Mouse (Mus musculus) lung, embryonic 14.5 days (tissue): ENCODE measurements at regions not wholly inside any gene's neighbourhood (a gene's known extent, or its start where the extent isn't known, plus 50 kb on each side); places are given as distances from the start of the nearest gene placed in this dataset.

Experiments
- ATAC-seq: fragments of 200-750 bp; cut with Nextera tagmentation; 2 replicates; pipeline ENCODE4 v1.8.0; 2017; ENCODE audit warnings: mild to moderate bottlenecking, moderate TSS enrichment, moderate library complexity; ENCODE audit not compliant: insufficient read depth
- DNase-seq: peaks from one replicate; pipeline ENCODE4 v3.0.0-alpha.2; 2015
- H3K27ac ChIP-seq: fragments of 300-500 bp; sonication (generic); 2 replicates; pipeline ENCODE4 v1.5.1; 2014; ENCODE audit warnings: low read depth, mild to moderate bottlenecking, moderate library complexity
- H3K27me3 ChIP-seq: fragments of 300-500 bp; sonication (generic); 2 replicates; pipeline ENCODE4 v1.6.1; 2014; ENCODE audit warnings: low read length, control low read depth; ENCODE audit not compliant: insufficient read depth
- H3K36me3 ChIP-seq: fragments of 300-500 bp; sonication (generic); 2 replicates; pipeline ENCODE4 v1.6.1; 2014; ENCODE audit warnings: control low read depth; ENCODE audit not compliant: insufficient read depth
- H3K4me1 ChIP-seq: fragments of 300-500 bp; sonication (generic); 2 replicates; pipeline ENCODE4 v1.6.1; 2014; ENCODE audit warnings: antibody characterized with exemption, control low read depth; ENCODE audit not compliant: insufficient read depth
- H3K4me2 ChIP-seq: fragments of 300-500 bp; sonication (generic); 2 replicates; pipeline ENCODE4 v1.6.1; 2014; ENCODE audit warnings: mild to moderate bottlenecking
- H3K4me3 ChIP-seq: fragments of 300-500 bp; sonication (generic); 2 replicates; pipeline ENCODE4 v1.5.1; 2014; ENCODE audit warnings: low read depth, low read length
- H3K9ac ChIP-seq: fragments of 300-500 bp; sonication (generic); 2 replicates; pipeline ENCODE4 v1.6.1; 2014
- H3K9me3 ChIP-seq: fragments of 300-500 bp; sonication (generic); 2 replicates; pipeline ENCODE4 v1.6.1; 2016; ENCODE audit warnings: low read depth, low read length, control low read depth
- CTCF ChIP-seq: IDR thresholded peaks from 2 replicates; pipeline ENCODE4 v1.5.1; 2016; ENCODE audit warnings: antibody characterized with exemption, low read depth
- WGBS: fragments of 180-500 bp; shearing (Covaris S2); extraction: QIAGEN DNeasy Blood & Tissue Kit; methylation state at CpG from one replicate; pipeline ENCODE4 v1.1.7; 2014; 5-methylcytosine and 5-hydroxymethylcytosine counted together

DNA sequence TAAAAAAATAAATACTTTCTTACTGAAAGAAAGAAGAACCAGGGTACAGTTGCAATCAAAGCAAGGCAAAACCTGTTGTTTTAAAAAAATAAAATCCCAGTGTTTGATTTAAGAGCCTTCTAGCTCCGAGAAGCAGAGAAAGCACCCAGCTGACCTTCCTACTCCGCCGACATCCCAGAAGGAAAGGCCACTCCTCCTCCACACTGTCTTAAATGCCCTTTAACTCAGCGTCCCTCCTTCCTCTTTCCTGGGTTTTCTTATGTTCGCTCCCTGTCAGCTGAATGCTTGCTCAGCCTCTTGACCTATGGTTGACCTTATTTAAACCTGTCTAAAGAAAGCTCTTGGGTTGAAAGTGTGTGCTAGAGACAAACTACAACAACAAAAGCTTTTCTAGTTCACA, 79.1 kb downstream of the Sptssa start:
- H3K4me1 ChIP-seq, result no peaks in the 10 kb centered on the region
- TF ChIP-seq CTCF, result no peak
- no peak overlapping the region for H3K9ac ChIP-seq
- H3K36me3 ChIP-seq, result no peaks in the 10 kb centered on the region
- H3K27me3 ChIP-seq, result no peaks in the 10 kb centered on the region
- no peak overlapping the region for H3K27ac ChIP-seq
- H3K4me3 ChIP-seq, result no peak overlapping the region
- ATAC-seq (no peak), DNase-seq (no peak)
- 9% methylated on average over 5 of the region's 5 CpGs for WGBS
- H3K9me3 ChIP-seq, result no peaks in the 10 kb centered on the region
- no peak overlapping the region for H3K4me2 ChIP-seq

DNA sequence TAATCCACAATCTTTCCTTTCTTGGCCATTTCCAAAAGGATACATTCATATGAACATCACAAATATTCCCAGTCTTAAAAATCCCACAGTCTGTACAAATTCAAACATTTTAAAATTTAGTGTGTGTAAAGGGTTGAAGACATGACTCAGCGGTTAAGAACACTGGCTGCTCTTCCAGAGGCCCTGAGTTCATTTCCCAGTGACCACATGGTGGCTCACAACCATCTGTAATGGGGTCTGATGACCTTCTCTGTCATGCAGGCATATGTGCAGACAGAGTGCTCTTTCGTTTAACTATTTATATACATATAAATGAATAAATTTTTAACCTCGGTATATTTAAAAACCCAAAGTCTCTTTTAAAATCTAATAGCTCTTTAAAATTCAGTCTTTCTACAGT, 79.6 kb downstream of the Sptssa start:
- Histone ChIP-seq H3K36me3 (no peaks in the 10 kb centered on the region), H3K4me3 (no peak overlapping the region), H3K9ac (no peak overlapping the region), H3K9me3 (no peaks in the 10 kb centered on the region), H3K27ac (no peak overlapping the region), H3K4me2 (no peak overlapping the region), H3K27me3 (no peaks in the 10 kb centered on the region), H3K4me1 (no peaks in the 10 kb centered on the region)
- TF ChIP-seq CTCF, result no peak
- no peak for ATAC-seq
- no peak for DNase-seq
- WGBS, result 49% methylated on average over 3 of the region's 3 CpGs

DNA sequence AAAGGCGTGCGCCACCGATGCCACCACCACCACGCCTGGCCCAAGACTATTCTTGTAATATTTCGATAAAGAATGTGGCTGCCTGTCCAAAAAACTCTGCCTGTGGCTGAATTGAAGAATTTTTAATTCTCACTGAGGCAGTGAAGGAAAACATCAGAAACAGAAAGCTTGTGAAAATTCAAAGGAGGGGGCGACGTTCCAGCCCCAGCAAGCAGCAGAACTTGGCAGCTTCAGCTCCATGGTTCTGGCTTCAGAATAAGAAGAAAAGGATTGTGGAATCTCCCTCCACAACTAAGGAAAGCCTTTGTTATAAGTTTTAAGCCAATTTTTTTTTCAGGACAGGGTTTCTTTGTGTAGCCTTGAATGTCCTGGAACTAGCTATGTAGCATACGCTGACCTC, 83.5 kb downstream of the Sptssa start:
- H3K4me2 ChIP-seq, result no peak overlapping the region
- 95% methylated on average over 8 of the region's 8 CpGs for WGBS
- no peak overlapping the region for H3K27ac ChIP-seq
- TF ChIP-seq CTCF, result no peak
- H3K4me1 ChIP-seq, result no peaks in the 10 kb centered on the region
- no peaks in the 10 kb centered on the region for H3K36me3 ChIP-seq
- H3K9me3 ChIP-seq, result no peaks in the 10 kb centered on the region
- no peaks in the 10 kb centered on the region for H3K27me3 ChIP-seq
- no peak for ATAC-seq
- H3K4me3 ChIP-seq, result no peak overlapping the region
- DNase-seq, result no peak
- no peak overlapping the region for H3K9ac ChIP-seq

DNA sequence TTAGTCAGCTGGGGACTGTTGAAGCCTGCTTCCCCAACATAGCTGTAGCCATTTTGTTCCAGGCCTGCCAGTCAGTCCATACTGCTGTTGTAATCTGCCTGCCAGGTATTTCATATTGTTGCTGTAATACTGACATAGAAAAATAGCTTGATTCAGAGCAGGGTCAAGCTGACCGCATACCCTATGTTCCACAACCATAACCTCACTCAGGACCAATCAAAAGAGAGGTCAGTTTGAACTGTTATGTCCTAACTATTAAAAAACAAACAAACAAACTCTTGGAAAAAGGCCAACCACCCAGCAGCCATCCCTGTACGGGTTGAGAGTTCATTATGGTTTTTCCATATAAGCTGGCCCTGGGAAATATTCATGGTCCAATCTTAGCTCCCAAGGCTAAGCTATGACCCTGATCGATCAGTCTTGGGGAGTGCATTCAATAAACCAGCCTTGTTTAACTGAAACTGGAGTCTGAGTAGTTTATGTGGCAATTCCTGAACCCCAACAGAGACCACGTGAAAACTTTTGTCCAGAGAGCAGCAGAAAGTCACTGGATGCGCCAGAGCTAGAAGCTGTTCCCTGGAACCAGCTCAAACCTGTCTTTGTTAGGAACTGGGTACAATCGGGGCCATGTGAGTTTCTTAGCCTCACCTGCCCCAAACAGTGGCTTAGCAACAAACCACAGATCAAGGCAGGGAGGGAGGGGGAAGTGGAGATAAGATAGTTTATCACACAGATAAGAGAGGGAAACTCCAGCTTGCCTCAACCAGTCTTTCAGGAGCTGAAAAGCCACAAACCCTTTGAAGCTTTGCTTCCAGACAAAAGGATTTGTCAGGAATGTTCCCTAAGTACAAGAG, 88.1 kb downstream of the Sptssa start:
- H3K4me3 ChIP-seq, result no peak overlapping the region
- no peak overlapping the region for H3K27ac ChIP-seq
- no peaks in the 10 kb centered on the region for H3K4me1 ChIP-seq
- TF ChIP-seq CTCF, result no peak
- no peaks in the 10 kb centered on the region for H3K9me3 ChIP-seq
- no peak overlapping the region for H3K4me2 ChIP-seq
- DNase-seq (no peak), ATAC-seq (no peak)
- H3K27me3 ChIP-seq, result no peaks in the 10 kb centered on the region
- WGBS, result 52% methylated on average over 6 of the region's 6 CpGs
- no peak overlapping the region for H3K9ac ChIP-seq
- no peaks in the 10 kb centered on the region for H3K36me3 ChIP-seq

DNA sequence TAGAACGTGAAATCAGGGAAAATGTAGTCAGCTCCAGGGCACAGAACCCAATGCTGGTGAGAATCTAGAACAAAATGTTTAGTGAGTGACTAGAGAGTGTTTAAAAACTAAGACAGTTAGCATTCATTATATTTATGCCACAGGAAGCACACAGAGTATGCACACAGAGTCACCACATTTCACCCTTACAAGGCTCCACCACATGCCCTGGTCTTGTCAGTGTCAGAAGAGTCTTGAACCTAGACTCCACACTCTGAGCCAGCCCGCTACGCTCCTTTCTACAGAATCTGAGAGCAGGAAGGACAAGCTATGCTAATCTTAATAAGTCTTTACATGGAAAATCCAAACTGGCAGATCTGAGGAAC, 89.0 kb downstream of the Sptssa start:
- Histone ChIP-seq H3K27me3 (no peaks in the 10 kb centered on the region), H3K27ac (no peak overlapping the region), H3K9me3 (no peaks in the 10 kb centered on the region), H3K36me3 (no peaks in the 10 kb centered on the region), H3K4me2 (no peak overlapping the region), H3K4me1 (no peaks in the 10 kb centered on the region), H3K9ac (no peak overlapping the region), H3K4me3 (no peak overlapping the region)
- TF ChIP-seq CTCF, result no peak
- ATAC-seq (no peak), DNase-seq (no peak)
- 86% methylated on average over 3 of the region's 3 CpGs for WGBS

DNA sequence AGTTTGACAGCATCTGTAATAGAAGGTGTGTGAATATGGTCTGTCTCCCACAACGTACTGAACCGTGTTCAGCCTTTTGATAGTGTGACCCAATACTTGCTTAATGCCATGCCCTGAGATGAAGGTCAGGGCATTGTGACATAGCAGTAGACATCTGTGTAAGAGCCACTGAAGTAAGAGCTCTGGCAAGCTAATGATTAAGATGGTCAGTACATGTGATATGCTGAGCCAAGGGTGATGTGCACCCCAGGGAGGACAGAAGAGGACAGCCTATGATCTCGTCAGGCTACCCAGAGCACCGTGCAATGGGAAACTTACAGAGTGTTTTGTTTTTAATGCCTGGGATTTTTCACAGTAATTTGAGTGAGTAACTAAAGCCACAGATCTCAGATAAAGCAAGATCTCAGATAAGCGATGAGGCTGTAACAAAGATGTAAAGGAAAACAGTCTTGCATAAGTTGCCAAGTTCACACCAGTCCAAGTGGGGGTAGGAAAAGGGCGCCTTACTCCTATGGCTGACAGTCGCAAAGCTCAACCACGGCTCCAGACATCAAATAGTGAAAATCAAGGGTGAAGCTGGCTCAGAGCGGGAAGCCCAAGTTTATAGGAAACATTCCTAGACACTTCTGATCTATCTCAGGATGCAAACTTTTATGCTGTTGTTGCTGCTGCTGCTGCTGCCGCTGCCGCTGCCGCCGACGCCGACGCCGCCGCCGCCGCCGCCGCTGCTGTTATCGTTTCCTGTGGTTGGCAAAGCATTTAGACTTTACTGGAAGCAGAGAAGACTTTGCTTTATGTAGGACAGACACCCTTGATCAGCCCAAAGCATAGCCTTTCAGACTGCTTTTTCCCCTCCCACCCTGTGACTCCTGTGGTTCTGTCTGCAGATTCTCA, 89.6 kb downstream of the Sptssa start:
- Histone ChIP-seq H3K9ac (no peak overlapping the region), H3K36me3 (no peaks in the 10 kb centered on the region), H3K27me3 (no peaks in the 10 kb centered on the region), H3K4me1 (no peaks in the 10 kb centered on the region), H3K4me2 (no peak overlapping the region), H3K27ac (no peak overlapping the region), H3K9me3 (no peaks in the 10 kb centered on the region), H3K4me3 (no peak overlapping the region)
- DNase-seq (no peak), ATAC-seq (no peak)
- 82% methylated on average over 23 of the region's 23 CpGs for WGBS
- no peak for TF ChIP-seq CTCF

DNA sequence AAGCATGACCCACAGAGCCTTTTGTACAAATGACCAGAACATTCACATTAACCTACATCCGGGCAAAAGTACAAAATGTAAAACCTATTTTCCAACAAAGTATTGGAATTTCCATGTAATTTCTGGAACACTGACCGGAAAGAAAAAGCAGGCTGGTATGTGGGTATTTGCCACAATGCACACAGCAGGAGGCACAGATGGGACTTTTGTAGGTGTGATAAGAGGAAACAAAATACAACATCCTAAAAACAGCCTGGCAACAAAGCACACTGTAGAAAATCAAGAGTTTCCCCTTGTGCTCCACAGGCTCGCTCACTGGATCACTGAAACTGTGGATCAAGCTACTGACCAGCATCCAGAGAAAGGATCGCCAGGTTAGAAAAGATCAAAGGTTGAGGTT, 94.4 kb downstream of the Sptssa start:
- H3K4me1 ChIP-seq, result no peaks in the 10 kb centered on the region
- H3K9ac ChIP-seq, result no peak overlapping the region
- 92% methylated on average over 4 of the region's 4 CpGs for WGBS
- no peak overlapping the region for H3K4me3 ChIP-seq
- DNase-seq (no peak), ATAC-seq (no peak)
- no peaks in the 10 kb centered on the region for H3K36me3 ChIP-seq
- H3K4me2 ChIP-seq, result no peak overlapping the region
- no peak overlapping the region for H3K27ac ChIP-seq
- H3K27me3 ChIP-seq, result no peaks in the 10 kb centered on the region
- no peak for TF ChIP-seq CTCF
- no peaks in the 10 kb centered on the region for H3K9me3 ChIP-seq
